Mouse (Mus musculus): ENCODE data around the gene Mllt3. TPM values are rescaled to one million over a fixed set of nuclear protein-coding genes. Genes with fewer than 3 reads are reported as not detected.

The Mllt3 gene
- polyA plus RNA-seq, 1 experiment from 2014 or later, result 51.9 TPM

DNA sequence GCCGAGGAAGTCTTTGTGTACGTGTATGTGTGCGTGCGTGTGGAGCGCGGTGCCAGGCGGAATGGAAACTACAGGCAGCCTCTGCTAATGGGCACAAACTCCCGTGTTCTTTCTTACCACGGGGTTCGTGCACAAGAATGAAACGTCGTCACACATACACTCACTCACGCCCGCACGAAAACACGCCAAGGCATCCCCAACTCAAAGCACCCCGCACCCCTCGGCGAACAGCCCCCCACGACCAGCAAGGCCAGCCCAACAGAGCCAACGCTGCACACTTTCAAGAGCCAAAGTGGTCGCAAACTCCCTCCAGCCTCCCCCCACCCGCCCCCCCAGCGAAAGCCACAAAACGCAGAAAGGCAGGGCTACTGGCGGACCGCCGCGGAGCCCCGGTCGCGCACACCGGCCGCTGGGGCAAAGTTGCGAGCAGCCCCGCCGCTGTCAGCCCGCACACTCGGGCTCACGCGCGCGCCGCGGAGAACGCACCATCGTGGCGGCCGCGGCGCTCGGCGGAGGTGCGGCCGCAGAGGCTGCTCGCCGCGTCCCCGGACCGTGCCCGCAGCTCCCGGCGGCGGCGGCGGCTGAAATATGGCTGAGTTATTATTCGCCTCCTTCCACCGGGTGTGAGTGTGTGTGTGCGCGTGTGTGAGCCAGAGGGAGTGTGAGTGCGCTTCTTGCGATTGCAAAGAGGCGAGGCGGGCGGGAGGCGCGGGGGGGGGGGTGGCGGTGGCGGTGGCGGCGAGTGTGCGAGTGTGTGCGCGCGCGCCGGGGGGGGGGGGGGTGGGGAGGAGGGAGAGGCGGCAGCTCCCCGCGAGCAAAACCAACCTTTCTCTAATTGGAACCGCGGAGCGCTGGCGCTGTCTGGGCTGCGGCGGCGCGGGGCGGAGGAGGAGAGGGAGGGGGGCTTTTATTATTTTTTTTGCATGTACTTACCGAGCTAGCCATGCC, 739 bp downstream of the Mllt3 start:
- peak overlapping the region; percentile 81 for H3K4me3 ChIP-seq
- peak overlapping the region; percentile 93 for H3K27ac ChIP-seq
- H3K9ac ChIP-seq, result peak overlapping the region; percentile 86
- peaks cover 31% of the 10 kb centered on the region for H3K4me1 ChIP-seq
- H3K36me3 ChIP-seq, result 0 out of 2 replicates have a peak, but pooled peaks cover 2% of the 10 kb centered on the region
- ATAC-seq (ENCODE audit: low FRiP score, low read depth), result peak; percentile 62
- under 1% methylated on average over 62 of the region's 100 CpGs for WGBS
- peak overlapping the region; percentile 86 for H3K4me2 ChIP-seq (replicated peaks)
- H3K9me3 ChIP-seq, result no peaks in the 10 kb centered on the region
- no peaks in the 10 kb centered on the region for H3K27me3 ChIP-seq

DNA sequence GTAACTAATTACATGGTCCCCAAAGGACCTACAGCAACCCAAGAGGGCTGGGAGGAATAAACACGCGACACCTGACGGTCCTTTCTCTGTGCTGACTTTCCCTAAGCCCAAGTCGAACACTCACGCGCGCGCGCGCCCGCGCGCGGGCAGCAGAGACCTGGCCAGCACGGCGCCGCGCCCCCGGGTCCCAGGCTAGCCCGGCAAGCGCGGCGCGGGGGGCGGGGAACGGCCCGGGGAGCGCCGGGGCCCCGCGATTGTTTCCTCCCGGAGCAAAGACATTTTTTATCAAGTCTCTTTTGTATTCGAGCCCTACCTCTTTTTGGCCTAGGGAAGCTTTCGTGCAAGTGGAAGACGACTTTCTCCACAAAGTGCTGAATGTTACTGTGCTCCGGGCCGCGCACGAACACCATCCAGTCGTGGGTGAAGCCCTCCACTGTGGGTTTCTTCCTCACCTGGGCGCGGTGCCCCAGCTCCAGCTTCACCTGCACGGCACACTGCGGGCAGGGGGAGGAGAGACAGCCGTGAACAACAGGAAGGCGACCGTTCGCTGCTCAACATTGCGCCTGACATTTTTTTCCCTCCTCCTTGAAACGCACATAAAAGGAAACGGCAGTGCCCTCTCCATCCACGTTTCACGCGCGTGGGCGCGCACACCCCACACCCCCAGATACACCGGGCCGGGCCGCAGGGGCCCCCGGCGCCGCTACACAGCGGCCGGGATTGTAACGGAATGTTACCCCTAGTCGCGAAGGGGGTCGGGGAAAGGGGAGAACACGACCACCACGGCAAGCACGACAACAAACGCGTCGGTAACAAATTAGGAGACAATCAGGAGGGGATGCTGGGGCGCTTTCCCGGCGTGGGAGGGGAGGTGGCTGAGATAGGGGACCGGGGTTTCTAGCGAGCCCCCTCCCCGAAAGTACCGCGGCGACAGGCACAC, 1.7 kb downstream of the Mllt3 start:
- ATAC-seq (ENCODE audit: low FRiP score, low read depth), result no peak
- Histone ChIP-seq H3K36me3 (peaks cover 7% of the 10 kb centered on the region), H3K27ac (peak overlapping the region; percentile 93), H3K4me1 (peaks cover 31% of the 10 kb centered on the region), H3K4me2 (replicated peaks) (peak overlapping the region; percentile 86), H3K9ac (peak overlapping the region; percentile 86), H3K4me3 (peak overlapping the region; percentile 81), H3K9me3 (no peaks in the 10 kb centered on the region), H3K27me3 (no peaks in the 10 kb centered on the region)
- under 1% methylated on average over 84 of the region's 84 CpGs for WGBS

DNA sequence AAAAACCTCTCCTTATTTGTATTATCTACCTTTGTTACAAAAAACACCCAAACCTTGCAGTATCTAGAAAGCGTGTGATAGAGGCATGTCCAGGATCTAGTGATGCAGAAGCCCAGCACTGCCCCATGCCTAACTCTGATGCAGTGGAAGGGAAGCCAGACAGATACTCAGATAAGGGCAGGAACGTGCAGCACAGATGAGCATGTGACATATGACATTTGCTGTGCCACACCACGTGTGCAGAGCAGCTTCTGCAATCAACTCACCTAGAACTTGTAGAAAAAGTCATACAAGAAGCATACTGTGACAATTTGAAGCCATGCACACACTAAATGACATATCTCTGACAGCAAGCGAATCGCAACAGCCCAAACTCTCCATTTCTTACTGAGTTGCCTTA, 9.6 kb downstream of the Mllt3 start:
- no peak overlapping the region for H3K27ac ChIP-seq
- no peak overlapping the region for H3K4me2 ChIP-seq (replicated peaks)
- H3K27me3 ChIP-seq, result no peaks in the 10 kb centered on the region
- no peak overlapping the region for H3K9ac ChIP-seq
- peaks cover 16% of the 10 kb centered on the region for H3K4me1 ChIP-seq
- H3K9me3 ChIP-seq, result no peaks in the 10 kb centered on the region
- ATAC-seq (ENCODE audit: low FRiP score, low read depth), result no peak
- H3K36me3 ChIP-seq, result peaks cover 24% of the 10 kb centered on the region
- no peak overlapping the region for H3K4me3 ChIP-seq
- WGBS, result 84% methylated on average over 5 of the region's 5 CpGs

DNA sequence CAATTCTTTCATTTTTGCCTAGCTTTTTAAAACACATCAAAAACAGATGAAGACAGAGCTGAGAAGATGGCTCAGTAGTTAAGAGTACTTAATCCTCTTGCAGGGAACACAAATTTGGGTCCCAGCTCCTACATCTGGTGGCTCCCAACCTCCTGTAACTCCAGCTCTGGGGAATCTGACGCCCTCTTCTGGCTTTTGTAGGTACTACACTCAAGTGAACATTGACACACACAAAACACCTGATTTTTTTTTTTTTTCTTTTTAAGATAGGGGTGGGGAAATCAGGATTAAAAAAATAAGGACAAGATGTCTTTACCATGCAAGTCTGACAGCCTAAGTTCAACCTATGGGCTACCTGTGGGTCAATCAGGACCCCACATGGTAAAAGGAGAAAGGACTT, 10.5 kb downstream of the Mllt3 start:
- Histone ChIP-seq H3K4me3 (no peak overlapping the region), H3K4me2 (replicated peaks) (no peak overlapping the region), H3K27me3 (no peaks in the 10 kb centered on the region), H3K9ac (no peak overlapping the region), H3K4me1 (peaks cover 20% of the 10 kb centered on the region), H3K36me3 (peaks cover 24% of the 10 kb centered on the region), H3K9me3 (no peaks in the 10 kb centered on the region), H3K27ac (no peak overlapping the region)
- 0% methylated on average over 1 of the region's 1 CpGs for WGBS
- no peak for ATAC-seq (ENCODE audit: low FRiP score, low read depth)

DNA sequence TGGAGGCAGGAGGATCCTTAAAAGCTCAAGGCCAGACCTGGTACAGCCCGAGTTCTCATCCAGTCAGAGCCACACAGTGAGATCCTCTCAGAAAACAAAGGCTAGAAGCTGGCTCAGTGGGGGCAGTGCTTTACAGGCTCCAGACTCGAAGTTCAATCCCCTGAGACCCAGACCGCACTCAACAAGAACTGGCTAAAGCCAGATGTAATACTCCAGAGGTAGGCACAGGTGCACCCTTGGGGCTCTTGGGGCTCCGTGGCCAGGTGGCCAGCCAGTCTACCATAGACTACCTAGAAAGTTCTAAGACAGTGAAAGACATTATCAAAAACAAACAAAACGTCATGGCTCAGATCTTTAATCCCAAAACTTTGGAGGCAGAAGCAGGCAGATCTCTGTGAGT, 12.7 kb downstream of the Mllt3 start:
- H3K4me1 ChIP-seq, result peaks cover 32% of the 10 kb centered on the region
- H3K27ac ChIP-seq, result no peak overlapping the region
- H3K4me3 ChIP-seq, result no peak overlapping the region
- H3K36me3 ChIP-seq, result peaks cover 14% of the 10 kb centered on the region; the same call in 1 of the 2 replicates
- no peak overlapping the region for H3K4me2 ChIP-seq (replicated peaks)
- no peaks in the 10 kb centered on the region for H3K27me3 ChIP-seq
- 60% methylated on average over 5 of the region's 5 CpGs for WGBS
- no peak overlapping the region for H3K9ac ChIP-seq
- no peak for ATAC-seq (ENCODE audit: low FRiP score, low read depth)
- H3K9me3 ChIP-seq, result no peaks in the 10 kb centered on the region

DNA sequence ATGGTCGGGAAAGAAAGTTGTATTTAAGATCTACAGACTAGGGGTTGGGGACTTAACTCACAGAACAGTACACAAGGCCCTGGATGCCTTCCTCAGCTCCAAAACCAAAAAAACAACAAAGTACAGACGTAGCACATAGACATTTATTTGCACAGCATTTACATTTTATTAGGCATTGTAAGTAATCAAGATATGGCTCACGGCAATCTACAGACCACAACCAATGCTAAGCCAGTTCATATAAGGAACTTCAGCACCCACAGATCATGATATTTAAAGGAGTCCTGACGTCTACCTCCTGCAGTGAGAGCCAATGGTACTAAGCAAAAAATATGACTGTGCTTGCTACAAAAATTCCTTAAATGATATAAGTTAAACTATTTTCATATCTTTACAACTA, 13.5 kb downstream of the Mllt3 start:
- no peak for ATAC-seq (ENCODE audit: low FRiP score, low read depth)
- no peak overlapping the region for H3K9ac ChIP-seq
- 45% methylated on average over 4 of the region's 4 CpGs for WGBS
- H3K9me3 ChIP-seq, result no peaks in the 10 kb centered on the region
- peaks cover 35% of the 10 kb centered on the region for H3K4me1 ChIP-seq
- no peak overlapping the region for H3K27ac ChIP-seq
- peaks cover 11% of the 10 kb centered on the region; the same call in 1 of the 2 replicates for H3K36me3 ChIP-seq
- no peak overlapping the region for H3K4me2 ChIP-seq (replicated peaks)
- no peaks in the 10 kb centered on the region for H3K27me3 ChIP-seq
- no peak overlapping the region for H3K4me3 ChIP-seq

DNA sequence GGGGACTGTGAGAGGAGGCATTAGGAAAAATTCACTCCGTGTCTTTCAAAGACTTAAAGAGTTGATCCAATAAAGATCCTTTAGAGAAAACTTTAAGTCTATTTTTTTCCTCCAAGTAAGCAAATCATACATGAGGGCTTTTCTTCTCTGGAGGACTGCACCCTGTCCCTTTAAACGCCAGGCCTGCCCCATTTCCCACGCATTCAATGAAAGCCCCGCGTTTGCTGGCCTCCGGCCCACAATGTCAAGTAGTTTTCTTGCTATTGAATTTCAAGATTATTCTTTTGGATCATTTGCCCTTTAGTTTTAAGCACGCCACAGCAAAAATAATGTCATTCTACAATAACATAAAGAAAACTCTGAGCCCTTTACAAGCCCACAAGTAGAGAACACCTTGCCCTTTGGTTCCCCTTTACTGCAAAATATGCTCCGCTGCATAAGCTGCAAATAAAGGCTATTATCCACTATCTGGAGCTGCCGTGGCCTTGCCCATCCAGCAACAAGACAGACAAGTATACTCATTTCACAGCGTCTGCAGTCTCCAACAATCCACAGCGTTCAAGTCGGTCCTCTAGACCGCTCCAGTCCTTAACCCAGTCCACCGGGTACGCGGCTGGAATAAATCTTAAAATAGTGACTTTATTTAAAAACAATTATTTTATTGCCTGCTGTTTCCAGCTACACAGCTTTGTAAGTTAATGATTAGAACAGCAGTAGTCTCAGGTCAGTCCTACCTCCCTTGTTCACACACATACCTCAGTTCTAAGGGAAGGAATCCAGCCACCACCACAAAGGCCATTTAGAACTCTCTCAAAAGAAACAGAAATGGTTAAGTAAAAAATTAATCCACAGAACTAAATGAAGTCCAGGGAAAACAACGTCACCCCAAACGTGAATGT, 15.5 kb downstream of the Mllt3 start:
- Histone ChIP-seq H3K27me3 (no peaks in the 10 kb centered on the region), H3K4me3 (no peak overlapping the region), H3K4me2 (replicated peaks) (peak overlapping the region; percentile 42), H3K9me3 (no peaks in the 10 kb centered on the region), H3K27ac (no peak overlapping the region), H3K9ac (no peak overlapping the region; the same call in 1 of the 2 replicates), H3K36me3 (peaks cover 6% of the 10 kb centered on the region; the same call in 1 of the 2 replicates), H3K4me1 (peaks cover 49% of the 10 kb centered on the region)
- no peak for ATAC-seq (ENCODE audit: low FRiP score, low read depth)
- 29% methylated on average over 18 of the region's 18 CpGs for WGBS

DNA sequence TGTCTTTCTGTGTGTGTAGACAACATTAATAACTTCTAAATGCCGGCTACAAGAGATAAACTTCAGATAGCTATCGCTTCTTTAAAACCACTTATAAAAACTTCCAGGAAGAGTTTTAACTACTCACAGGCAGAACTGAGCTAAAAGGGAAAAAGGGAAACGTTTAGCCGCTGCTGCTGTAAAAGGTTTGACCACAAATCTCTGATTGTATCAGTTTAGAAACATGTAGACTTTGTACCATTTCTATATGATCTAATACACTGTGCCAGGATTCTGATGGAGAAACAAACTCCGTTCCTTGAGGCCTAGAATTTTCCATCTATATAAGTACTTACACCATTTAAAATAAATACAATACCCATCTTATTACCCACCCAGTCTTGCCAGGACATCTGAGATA, 17.4 kb downstream of the Mllt3 start:
- no peaks in the 10 kb centered on the region for H3K9me3 ChIP-seq
- no peak overlapping the region for H3K4me2 ChIP-seq (replicated peaks)
- no peak overlapping the region for H3K27ac ChIP-seq
- peaks cover 63% of the 10 kb centered on the region for H3K4me1 ChIP-seq
- no peak overlapping the region for H3K4me3 ChIP-seq
- ATAC-seq (ENCODE audit: low FRiP score, low read depth), result no peak
- no peaks in the 10 kb centered on the region for H3K27me3 ChIP-seq
- peaks cover 11% of the 10 kb centered on the region; the same call in 1 of the 2 replicates for H3K36me3 ChIP-seq
- 56% methylated on average over 5 of the region's 5 CpGs for WGBS
- H3K9ac ChIP-seq, result no peak overlapping the region

DNA sequence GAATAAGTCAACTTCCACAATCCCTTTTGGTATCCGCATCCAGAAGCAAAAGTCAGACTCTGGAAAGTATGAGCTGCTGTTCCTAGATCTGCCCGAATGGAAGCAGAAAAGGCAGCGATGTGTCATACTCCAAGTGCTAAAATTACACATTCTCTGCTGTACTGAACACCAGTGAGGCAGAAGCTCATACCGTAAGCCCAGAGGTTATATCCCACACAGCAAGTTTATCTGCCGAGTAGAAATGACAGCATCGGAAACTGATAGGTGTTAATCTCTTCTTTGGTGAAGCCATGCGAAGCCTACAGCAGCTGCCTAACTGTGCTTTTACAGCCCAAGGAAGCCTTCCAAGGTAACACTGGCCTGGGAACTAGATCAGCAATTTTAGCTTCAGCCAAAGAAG, 17.9 kb downstream of the Mllt3 start:
- no peak for ATAC-seq (ENCODE audit: low FRiP score, low read depth)
- H3K4me3 ChIP-seq, result no peak overlapping the region
- H3K4me1 ChIP-seq, result peaks cover 60% of the 10 kb centered on the region
- 54% methylated on average over 7 of the region's 7 CpGs for WGBS
- H3K27me3 ChIP-seq, result no peaks in the 10 kb centered on the region
- no peak overlapping the region for H3K9ac ChIP-seq
- peaks cover 8% of the 10 kb centered on the region; the same call in 1 of the 2 replicates for H3K36me3 ChIP-seq
- H3K9me3 ChIP-seq, result no peaks in the 10 kb centered on the region
- H3K27ac ChIP-seq, result no peak overlapping the region
- H3K4me2 ChIP-seq (replicated peaks), result no peak overlapping the region

DNA sequence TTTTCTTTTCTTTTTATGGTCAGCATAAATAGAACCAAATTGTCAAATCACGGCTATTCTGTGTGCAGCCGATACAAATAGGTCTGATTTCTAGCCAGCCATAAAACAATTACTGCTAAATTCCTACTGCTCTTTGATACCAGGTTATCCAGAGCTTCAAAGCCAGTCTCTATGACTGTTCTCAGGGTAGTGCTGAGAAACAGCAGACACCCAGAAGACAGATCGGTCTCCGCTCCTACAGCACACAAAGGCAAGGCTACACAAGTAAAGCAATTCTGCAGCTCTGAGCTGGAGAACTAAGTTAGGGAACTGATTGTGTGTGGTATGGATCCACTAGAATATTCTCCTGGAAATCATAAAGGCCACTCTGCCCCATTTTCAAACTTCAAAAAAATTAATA, 20.4 kb downstream of the Mllt3 start:
- no peak overlapping the region for H3K4me3 ChIP-seq
- no peaks in the 10 kb centered on the region for H3K9me3 ChIP-seq
- H3K4me2 ChIP-seq (replicated peaks), result peak overlapping the region; percentile 44
- H3K27me3 ChIP-seq, result no peaks in the 10 kb centered on the region
- peaks cover 44% of the 10 kb centered on the region for H3K4me1 ChIP-seq
- peaks cover 14% of the 10 kb centered on the region; the same call in 1 of the 2 replicates for H3K36me3 ChIP-seq
- H3K27ac ChIP-seq, result no peak overlapping the region
- no peak for ATAC-seq (ENCODE audit: low FRiP score, low read depth)
- no peak overlapping the region for H3K9ac ChIP-seq
- WGBS, result 20% methylated on average over 4 of the region's 4 CpGs

DNA sequence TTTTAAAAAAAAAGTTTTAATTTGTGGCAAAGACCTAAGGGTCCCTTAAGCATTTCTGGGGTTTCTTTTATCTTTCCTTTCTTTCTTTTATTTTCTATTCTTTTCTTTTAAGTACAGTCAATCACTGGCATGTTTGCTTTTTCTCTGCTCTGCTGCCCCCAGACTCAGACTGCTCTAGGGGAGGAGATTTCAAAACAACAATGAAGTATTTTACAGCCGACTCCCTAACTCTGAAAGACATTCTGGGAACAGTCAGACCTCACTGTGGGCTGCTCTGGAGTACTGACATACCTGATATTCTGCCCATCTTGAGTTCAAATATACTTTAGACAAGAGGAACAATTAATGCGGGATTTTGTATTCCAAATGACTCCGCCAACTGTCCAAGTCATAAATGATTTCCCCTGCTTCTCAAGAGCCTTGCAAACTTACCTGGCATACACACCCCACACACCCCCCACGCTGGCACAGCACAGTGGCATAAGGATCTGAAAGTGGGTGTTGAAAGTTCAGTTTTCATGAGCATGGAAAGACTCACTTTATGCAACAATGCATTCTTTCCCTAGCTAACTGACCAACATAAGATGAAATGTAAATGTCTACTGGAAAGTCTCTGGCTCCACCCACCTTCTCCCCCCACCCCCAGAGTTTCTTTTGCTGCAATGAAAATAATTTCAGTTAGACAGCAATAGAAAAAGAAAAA, 21.1 kb downstream of the Mllt3 start:
- Histone ChIP-seq H3K9ac (no peak overlapping the region), H3K36me3 (peaks cover 14% of the 10 kb centered on the region; the same call in 1 of the 2 replicates), H3K27ac (no peak overlapping the region), H3K4me2 (replicated peaks) (peak overlapping the region; percentile 44), H3K4me1 (peaks cover 36% of the 10 kb centered on the region), H3K9me3 (no peaks in the 10 kb centered on the region), H3K27me3 (no peaks in the 10 kb centered on the region), H3K4me3 (no peak overlapping the region)
- ATAC-seq (ENCODE audit: low FRiP score, low read depth), result no peak
- 50% methylated on average over 4 of the region's 4 CpGs for WGBS

Data from limb, embryonic 13.5 days (tissue).